ENCODE assay signal across 8 mouse cellular contexts in genomic region chr1:181255450-181255849, GRCm38 (mm10). TPM values are rescaled to one million over a fixed set of nuclear protein-coding genes. Genes with fewer than 3 reads are reported as not detected.
DNase-seq lines count a peak whose midpoint lies in the region; ATAC-seq and TF ChIP-seq lines count a peak whose summit lies in the region.

No protein-coding gene starts in this region.

- peaks cover 31% of the 10 kb centered on the region for H3K27me3 ChIP-seq in midbrain, embryonic 10.5 days (ENCODE audit: low read depth, poor library complexity, severe bottlenecking)
- H3K27me3 ChIP-seq in midbrain, embryonic 16.5 days (ENCODE audit: control insufficient read depth, insufficient read depth, low read depth, low read length), result 0 out of 2 replicates have a peak, but pooled peaks cover 3% of the 10 kb centered on the region
- no peaks in the 10 kb centered on the region for H3K27me3 ChIP-seq in forebrain, embryonic 15.5 days
- H3K27me3 ChIP-seq in liver, adult 2 months (ENCODE audit: control insufficient read depth, insufficient read depth, low read length), result no peaks in the 10 kb centered on the region

- no peaks in the 10 kb centered on the region for H3K79me2 ChIP-seq in liver, adult 2 months (ENCODE audit: control insufficient read depth, insufficient read depth, low read length)

- H3K36me3 ChIP-seq in midbrain, embryonic 10.5 days, result no peaks in the 10 kb centered on the region
- no peaks in the 10 kb centered on the region for H3K36me3 ChIP-seq in midbrain, embryonic 16.5 days (ENCODE audit: control insufficient read depth, insufficient read depth, low read length)
- H3K36me3 ChIP-seq in forebrain, embryonic 15.5 days, result no peaks in the 10 kb centered on the region
- no peaks in the 10 kb centered on the region for H3K36me3 ChIP-seq in liver, adult 2 months (ENCODE audit: control insufficient read depth, insufficient read depth, low read length)

- no peak overlapping the region for H3K9ac ChIP-seq in midbrain, embryonic 16.5 days (ENCODE audit: low read depth, low read length)
- H3K9ac ChIP-seq in forebrain, embryonic 15.5 days (replicated peaks), result no peak overlapping the region
- H3K9ac ChIP-seq in liver, adult 2 months (ENCODE audit: low read depth, low read length), result 0 out of 2 replicates have a peak overlapping the region, but pooled peaks have one; percentile 10

- peak overlapping the region; percentile 60; the same call in 1 of the 2 replicates for H3K4me3 ChIP-seq in midbrain, embryonic 10.5 days
- no peak overlapping the region for H3K4me3 ChIP-seq in midbrain, embryonic 16.5 days (ENCODE audit: low read depth, low read length)
- H3K4me3 ChIP-seq in forebrain, embryonic 15.5 days, result no peak overlapping the region
- no peak overlapping the region for H3K4me3 ChIP-seq in liver, adult 2 months (ENCODE audit: insufficient read depth, low read depth, low read length)

- peaks cover 40% of the 10 kb centered on the region for H3K4me1 ChIP-seq in midbrain, embryonic 10.5 days
- H3K4me1 ChIP-seq in midbrain, embryonic 16.5 days (ENCODE audit: control insufficient read depth, insufficient read depth, low read length), result peaks cover 13% of the 10 kb centered on the region
- peaks cover 22% of the 10 kb centered on the region for H3K4me1 ChIP-seq in forebrain, embryonic 15.5 days
- peaks cover 16% of the 10 kb centered on the region for H3K4me1 ChIP-seq in liver, adult 2 months (ENCODE audit: control insufficient read depth, insufficient read depth, low read length)

- TF ChIP-seq POLR2A in liver, adult 2 months (IDR thresholded peaks at IDR 0.05; ENCODE audit: extremely low read depth, insufficient read depth, low read length), result no peak

- no peak for TF ChIP-seq CTCF in liver, adult 2 months (IDR thresholded peaks at IDR 0.05; ENCODE audit: low read depth, low read length)

- DNase-seq in midbrain, embryonic 10.5 days (ENCODE audit: low spot score), result no peak
- DNase-seq in liver, adult 2 months (ENCODE audit: extremely low read depth, low read depth, low spot score), result no peak
- peak; percentile 68 for DNase-seq in thymus, postnatal 0 days (ENCODE audit: low spot score)
- DNase-seq in right cerebral cortex, adult 18-20 months, result no peak
- no peak for DNase-seq in adipocyte (ENCODE audit: low spot score)

- WGBS in midbrain, embryonic 10.5 days, result 71% methylated on average over 9 of the region's 9 CpGs
- 72% methylated on average over 9 of the region's 9 CpGs for WGBS in midbrain, embryonic 16.5 days
- WGBS in forebrain, embryonic 15.5 days, result 65% methylated on average over 9 of the region's 9 CpGs
- WGBS in liver, adult 2 months, result 89% methylated on average over 9 of the region's 9 CpGs

- H3K27ac ChIP-seq in midbrain, embryonic 10.5 days (replicated peaks), result peak overlapping the region; percentile 85; the same call in 1 of the 2 replicates
- H3K27ac ChIP-seq in midbrain, embryonic 16.5 days (ENCODE audit: low read length), result no peak overlapping the region
- H3K27ac ChIP-seq in forebrain, embryonic 15.5 days (replicated peaks), result no peak overlapping the region
- H3K27ac ChIP-seq in liver, adult 2 months (replicated peaks; ENCODE audit: insufficient read depth, low read depth, low read length), result no peak overlapping the region; the same call in 1 of the 2 replicates

- H3K9me3 ChIP-seq in midbrain, embryonic 10.5 days (replicated peaks), result no peaks in the 10 kb centered on the region
- no peaks in the 10 kb centered on the region for H3K9me3 ChIP-seq in midbrain, embryonic 16.5 days (replicated peaks; ENCODE audit: control insufficient read depth, low read length, poor library complexity, severe bottlenecking)
- no peaks in the 10 kb centered on the region for H3K9me3 ChIP-seq in forebrain, embryonic 15.5 days

- ATAC-seq in midbrain, embryonic 16.5 days, result no peak
- no peak for ATAC-seq in forebrain, embryonic 15.5 days (replicated peaks)
- no peak for ATAC-seq in cerebellum, adult (ENCODE audit: insufficient number of reproducible peaks, low FRiP score, low TSS enrichment)

- H3K4me2 ChIP-seq in midbrain, embryonic 16.5 days (ENCODE audit: low read length), result no peak overlapping the region
- peak overlapping the region; percentile 73; the same call in 1 of the 2 replicates for H3K4me2 ChIP-seq in forebrain, embryonic 15.5 days (replicated peaks)

RNA-seq across cellular contexts. Expression of gene Wdr26, which starts 43.6 kb away (rescaled TPM):
- 29.8 and 33.8 TPM in 2 replicates for polyA plus RNA-seq in midbrain, embryonic 10.5 days (2016; fragmentation: Nextera tagmentation; extraction: Ambion mirVana)
- 32.7 and 33.7 TPM in 2 replicates for polyA plus RNA-seq in midbrain, embryonic 16.5 days (2015; fragmentation: Nextera tagmentation; extraction: Ambion mirVana)
- 36.0 and 37.8 TPM in 2 replicates for polyA plus RNA-seq in forebrain, embryonic 15.5 days (2015; fragmentation: Nextera tagmentation; extraction: Ambion mirVana)
- 61.4 and 66.4 TPM in 2 replicates for total RNA-seq in liver, adult 2 months (2014; rRNA removed)
- 20.9 and 22.1 TPM in 2 replicates for polyA plus RNA-seq in liver, adult 2 months (2012; rRNA removed)
- 47.9 and 56.5 TPM in 2 replicates for polyA plus RNA-seq in thymus, postnatal 0 days (2015; fragmentation: Nextera tagmentation; extraction: Ambion mirVana)
